Mouse (Mus musculus): ENCODE measurements around the gene Taf1c.

GRCm38 (mm10) chr8:119615096-119615495, 10.1 kb upstream of the Taf1c start:
- TF ChIP-seq GATA1 (IDR thresholded peaks at IDR 0.05; ENCODE audit: low read length) (no peak), TAL1 (IDR thresholded peaks at IDR 0.05; ENCODE audit: low read length) (no peak)

All from erythroblast, embryonic 14.5 days (primary cell).